In the genomic region with DNA sequence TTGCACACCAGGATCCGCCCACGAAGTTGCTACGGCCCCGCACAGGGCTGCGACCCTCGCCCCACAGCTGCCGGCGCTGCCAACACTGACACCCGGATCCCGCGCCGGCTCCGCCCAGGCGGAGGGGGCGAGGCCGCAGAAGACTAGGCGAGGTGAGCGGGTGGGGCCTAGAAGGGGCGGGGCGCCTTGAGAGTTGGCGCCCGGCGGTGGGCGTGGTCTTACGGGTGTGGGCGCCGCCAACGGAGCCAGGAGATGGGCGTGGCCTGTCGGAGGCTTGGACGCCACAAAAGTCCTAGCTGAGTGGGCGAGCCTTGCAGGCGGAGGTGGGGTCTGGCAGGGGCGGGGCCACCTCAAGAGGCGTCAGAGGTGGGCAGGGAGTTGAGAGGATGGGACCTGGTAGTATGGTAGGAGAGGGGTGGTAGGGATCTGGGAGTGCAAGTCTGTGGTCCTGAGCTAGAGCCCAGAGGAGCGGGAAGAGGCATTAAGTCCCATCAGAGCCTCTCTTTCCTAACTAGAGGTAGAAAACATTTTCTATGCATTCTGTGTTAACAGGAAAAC, we compare ENCODE assay signal across 8 mouse cellular contexts. TPM values are rescaled to one million over a fixed set of nuclear protein-coding genes. Genes with fewer than 3 reads are reported as not detected.
DNase-seq lines count a peak whose midpoint lies in the region; ATAC-seq and TF ChIP-seq lines count a peak whose summit lies in the region.

TSS of gene Rab3d (minus strand) at position 158 of the 558 bp plus-strand sequence.

- no peaks in the 10 kb centered on the region for H3K9me3 ChIP-seq in hindbrain, embryonic 14.5 days (ENCODE audit: control insufficient read depth, low read length)

- H3K4me1 ChIP-seq in hindbrain, embryonic 14.5 days (replicated peaks; ENCODE audit: control insufficient read depth, insufficient read depth, low read length) = no peaks in the 10 kb centered on the region

- peak within 1 kb of the TSS; percentile 40 for H3K27ac ChIP-seq in hindbrain, embryonic 14.5 days

- WGBS in hindbrain, embryonic 14.5 days = 1% methylated on average over 36 of the region's 36 CpGs

- DNase-seq in Patski (ENCODE audit: low read depth, low spot score) = peak; percentile 39
- peak; percentile 98 for DNase-seq in cerebellum, postnatal 14 days
- peak; percentile 76 to 80 for DNase-seq in frontal cortex, postnatal 25 days (ENCODE audit: low spot score in 2 of 2)
- DNase-seq in hindbrain, embryonic 14.5 days (ENCODE audit: low spot score) = peak; percentile 88
- peak; percentile 87 to 89 for DNase-seq in layer of hippocampus, postnatal 36 days
- DNase-seq in lung, postnatal 36 days = peak; percentile 98
- peak; percentile 98 for DNase-seq in retina, postnatal 1 day
- DNase-seq in urinary bladder, adult 18-20 months (ENCODE audit: low spot score in 2 of 2) = peak; percentile 94 to 96

- peak; percentile 82 for ATAC-seq in Patski
- peak; percentile 91 for ATAC-seq in hindbrain, embryonic 14.5 days (ENCODE audit: low FRiP score)

- in situ Hi-C loops in Patski (cut with MboI; ENCODE audit: low pct_unique_long_range_greater_than_20kb) = no loop called here

- POLR2A ChIA-PET in Patski (lab: Charles Lee) = no interaction called here

- peaks cover 14% of the 10 kb centered on the region for H3K36me3 ChIP-seq in hindbrain, embryonic 14.5 days (replicated peaks; ENCODE audit: control insufficient read depth, insufficient read depth)

- no peak for TF ChIP-seq CTCF in Patski (IDR thresholded peaks at IDR 0.05)

- peak within 1 kb of the TSS; percentile 59 for H3K4me3 ChIP-seq in hindbrain, embryonic 14.5 days (replicated peaks; ENCODE audit: low read length)

- peak within 1 kb of the TSS; percentile 66 for H3K4me2 ChIP-seq in hindbrain, embryonic 14.5 days (replicated peaks)

- peak within 1 kb of the TSS; percentile 70 for H3K9ac ChIP-seq in hindbrain, embryonic 14.5 days

- H3K27me3 ChIP-seq in Patski = no peaks in the 10 kb centered on the region
- H3K27me3 ChIP-seq in hindbrain, embryonic 14.5 days (ENCODE audit: control insufficient read depth, insufficient read depth, low read length) = no peaks in the 10 kb centered on the region

- CTCF ChIA-PET in Patski (lab: Charles Lee) = no interaction called here

RNA-seq across cellular contexts. Expression of gene Rab3d, which starts in this region (rescaled TPM):
- polyA plus RNA-seq in Patski (2021) = 22.1 TPM
- polyA plus RNA-seq in hindbrain, embryonic 14.5 days (2014; fragmentation: Nextera tagmentation; extraction: Ambion mirVana) = 15.2 and 17.3 TPM in 2 replicates
- total RNA-seq in layer of hippocampus, postnatal 36 days (2021) = 10 to 100 TPM; 23.6 to 26.6 TPM

Comparison
In these comparisons a context has a peak if more than half of its experiments do, and no peak if none do; other contexts are left out.
1. Peak in every context shown above with its lines: DNase-seq, ATAC-seq, H3K4me3 ChIP-seq and H3K27ac ChIP-seq.
2. DNase-seq: peak in every context shown above with its lines; median percentile 98 in cerebellum, postnatal 14 days; 98 in lung, postnatal 36 days; 98 in retina, postnatal 1 day; 95 in urinary bladder, adult 18-20 months; 88 in hindbrain, embryonic 14.5 days; 88 in layer of hippocampus, postnatal 36 days; 78 in frontal cortex, postnatal 25 days; 39 in Patski.